Mouse (Mus musculus): ENCODE measurements around the gene Rasl12.
A peak's percentile ranks its signal among the peaks of the same experiment; 100 is the strongest.

Rasl12 gene

DNA sequence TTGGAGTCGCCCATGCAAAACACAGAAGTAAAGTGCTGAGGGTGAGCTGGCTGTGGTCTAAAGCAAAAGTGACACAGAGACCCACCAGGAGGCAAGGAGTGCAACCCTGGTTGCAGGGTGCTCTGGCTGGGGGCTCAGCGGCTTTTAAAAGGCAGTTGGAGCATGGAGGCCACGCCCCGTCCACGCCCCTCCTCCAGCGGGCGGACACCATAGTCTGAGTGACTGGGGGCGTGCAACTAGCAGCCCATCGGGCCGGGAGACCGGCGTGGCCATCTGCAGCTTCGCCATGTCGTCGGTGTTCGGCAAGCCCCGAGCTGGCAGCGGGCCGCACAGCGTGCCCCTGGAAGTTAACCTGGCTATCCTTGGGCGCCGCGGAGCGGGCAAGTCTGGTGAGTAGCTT lies at the start of gene Rasl12:
Gene Rasl12, plus strand, starts transcription at position 228 of the 400 bp plus-strand sequence.
- peak; percentile 27 for DNase-seq (ENCODE audit: low spot score)

- DNase-seq (ENCODE audit: low spot score), result no peak
Observed at GRCm38 (mm10) chr9:65353251-65353650, 45.1 kb upstream of the Rasl12 start.

GRCm38 (mm10) chr9:65356561-65356960 lies 41.7 kb upstream of the Rasl12 start:
- DNase-seq (ENCODE audit: low spot score), result no peak

GRCm38 (mm10) chr9:65356971-65357370 lies 41.3 kb upstream of the Rasl12 start:
- no peak for DNase-seq (ENCODE audit: low spot score)

GRCm38 (mm10) chr9:65358956-65359480 lies 39.3 kb upstream of the Rasl12 start:
- DNase-seq (ENCODE audit: low spot score), result no peak

DNA sequence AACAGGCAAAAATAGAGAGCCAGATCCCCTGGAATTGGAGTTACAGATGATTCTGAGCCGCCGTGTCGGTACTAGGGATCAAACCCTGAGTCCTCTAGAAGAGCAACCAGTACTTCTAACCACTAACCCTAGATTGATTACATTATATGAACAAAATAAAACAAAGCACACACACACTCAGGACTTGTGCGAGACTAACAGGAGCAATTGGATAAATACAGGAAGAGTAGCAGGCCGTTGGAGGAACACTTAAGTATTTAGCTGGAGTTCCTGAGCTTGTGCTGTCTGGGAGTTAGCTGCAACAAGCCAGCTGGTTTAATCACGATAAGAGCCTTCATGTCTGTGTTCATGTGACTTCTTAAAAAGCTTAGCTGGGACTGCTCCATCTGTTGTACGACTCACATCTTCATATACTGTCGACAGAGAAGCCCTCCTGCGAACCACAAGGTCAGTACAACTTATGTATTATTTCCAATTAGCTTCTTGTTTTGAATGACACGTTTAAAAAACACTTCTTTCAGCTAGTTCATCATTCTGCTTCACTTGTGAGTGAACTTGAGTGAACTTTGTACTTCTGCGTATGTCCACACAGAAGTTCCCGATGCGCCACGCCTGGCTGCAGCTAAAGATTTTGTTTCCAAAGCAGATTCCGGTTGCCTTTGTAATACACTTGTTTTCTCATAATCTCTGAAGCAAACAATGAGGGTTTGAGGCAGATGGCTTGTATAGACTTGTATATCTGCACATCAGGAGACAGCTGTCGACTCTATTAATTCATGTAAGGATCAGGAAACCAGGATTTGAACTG lies 37.5 kb upstream of the Rasl12 start, which contains the start of gene Ubap1l:
Gene Ubap1l, plus strand, starts transcription at position 401 of the 808 bp plus-strand sequence.
- no peak for DNase-seq (ENCODE audit: low spot score)

DNA sequence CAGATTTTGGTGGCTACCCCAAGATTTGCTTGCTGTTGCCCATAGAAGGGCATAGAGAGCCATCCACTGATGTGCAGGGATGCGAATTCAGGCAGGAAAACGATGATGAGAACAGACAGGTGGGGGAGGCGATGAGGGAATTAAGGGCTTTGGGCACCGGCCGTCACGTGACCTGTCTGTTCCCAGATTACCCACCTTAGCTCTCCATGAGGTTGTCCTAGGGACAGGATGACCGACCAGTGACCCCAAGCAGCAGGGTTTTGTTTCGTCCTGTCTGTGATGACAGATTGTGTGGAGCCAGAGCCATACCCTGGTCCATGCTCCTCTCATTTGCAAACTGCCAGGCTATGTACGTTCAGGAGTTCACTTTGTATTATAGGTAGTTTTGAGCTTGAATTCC lies 34.6 kb upstream of the Rasl12 start:
- DNase-seq (ENCODE audit: low spot score), result no peak

- DNase-seq (ENCODE audit: low spot score), result no peak
Observed at GRCm38 (mm10) chr9:65365721-65366120, 32.6 kb upstream of the Rasl12 start.

GRCm38 (mm10) chr9:65371756-65372155 lies 26.6 kb upstream of the Rasl12 start:
- DNase-seq (ENCODE audit: low spot score), result no peak

GRCm38 (mm10) chr9:65372449-65372848 lies 25.9 kb upstream of the Rasl12 start:
- no peak for DNase-seq (ENCODE audit: low spot score)

DNA sequence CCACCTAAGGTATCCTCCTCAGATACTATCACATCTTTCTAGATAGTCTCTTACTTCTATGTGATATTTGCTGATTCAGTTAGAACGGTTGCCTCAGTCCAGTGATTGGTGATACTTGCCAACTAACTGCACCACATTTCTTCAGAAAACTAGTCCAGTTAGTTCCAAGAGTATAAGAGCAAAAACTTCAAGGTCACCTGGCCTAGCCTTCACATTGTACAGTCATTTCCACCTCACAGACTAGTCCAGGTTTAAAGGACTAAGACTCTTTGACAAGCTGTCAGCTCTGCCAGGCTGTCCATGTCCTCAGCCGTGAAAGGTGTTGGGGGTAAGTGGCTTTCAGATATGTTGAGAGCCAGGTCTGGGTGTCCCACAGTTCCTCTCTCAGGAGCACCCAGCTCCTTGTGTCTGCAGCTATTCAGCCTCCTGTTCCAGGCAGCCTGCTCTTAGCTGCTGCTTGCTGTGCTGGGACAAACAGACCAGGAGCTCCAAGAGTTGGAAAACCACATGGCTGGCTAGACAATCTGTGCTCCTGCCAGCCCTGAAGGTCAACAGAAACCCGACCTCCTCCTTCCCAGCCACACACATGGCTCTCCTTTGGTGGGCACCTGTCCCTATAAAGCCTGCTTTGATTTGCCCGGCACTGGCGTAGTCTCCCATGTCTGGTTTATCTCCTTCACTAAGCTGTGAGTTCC lies 23.7 kb upstream of the Rasl12 start:
- no peak for DNase-seq (ENCODE audit: low spot score)

DNA sequence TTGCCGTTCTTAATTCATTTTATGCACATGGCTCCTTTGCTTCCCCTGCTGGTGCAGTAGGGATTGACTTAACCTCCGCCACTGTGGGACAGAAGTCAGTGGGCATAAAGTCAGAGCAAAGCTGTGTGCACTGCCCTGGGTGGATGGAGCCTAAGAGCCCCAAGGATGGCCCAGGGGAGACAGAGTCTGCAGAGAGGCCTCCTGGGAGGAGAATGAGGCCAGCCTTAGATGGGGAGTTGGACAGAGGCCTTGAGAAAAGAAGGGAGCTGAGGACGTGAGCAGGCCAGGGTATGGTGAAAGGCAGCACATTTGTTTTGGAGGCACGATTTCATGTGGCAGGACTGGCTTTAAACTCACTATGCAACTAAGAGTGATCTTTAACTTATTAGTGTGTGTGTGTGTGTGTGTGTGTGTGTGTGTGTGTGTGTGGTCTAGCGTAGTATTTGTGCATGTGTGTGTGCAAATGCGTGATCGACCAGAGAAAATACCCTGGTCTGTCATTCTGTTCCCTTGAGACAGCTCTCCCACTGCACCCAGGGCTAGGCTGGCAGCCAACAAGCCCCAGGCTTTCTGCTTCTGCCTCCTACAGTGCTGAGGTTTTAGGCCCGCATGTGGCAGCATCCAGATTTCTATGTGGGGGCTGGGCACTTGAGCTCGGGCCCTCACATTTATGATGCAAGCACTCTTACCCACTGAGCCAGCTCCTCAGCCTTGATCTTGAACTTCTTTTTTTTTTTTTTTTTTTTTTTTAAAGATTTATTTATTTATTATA lies 23.0 kb upstream of the Rasl12 start:
- no peak for DNase-seq (ENCODE audit: low spot score)

GRCm38 (mm10) chr9:65381017-65381590 lies 17.2 kb upstream of the Rasl12 start:
- DNase-seq (ENCODE audit: low spot score), result no peak

GRCm38 (mm10) chr9:65382031-65382750 lies 16.1 kb upstream of the Rasl12 start:
- DNase-seq (ENCODE audit: low spot score), result no peak

DNA sequence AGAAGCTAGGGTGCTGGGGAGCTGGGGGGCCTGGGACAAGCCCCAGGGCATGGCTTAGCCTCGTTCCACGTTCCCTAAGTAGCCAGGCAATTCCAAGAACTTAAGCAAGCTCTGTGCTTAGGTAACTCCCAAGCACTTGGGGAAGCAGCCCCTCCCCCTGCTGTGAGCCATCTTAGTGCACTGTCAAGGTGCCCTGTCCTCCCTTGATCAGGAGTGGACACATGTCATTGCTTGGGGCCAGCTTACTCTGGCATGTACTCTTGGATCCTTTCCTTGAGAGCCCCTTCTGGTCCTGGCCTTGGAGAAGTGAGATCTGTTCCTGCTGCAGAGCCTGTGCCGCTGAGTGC lies 15.6 kb upstream of the Rasl12 start:
- DNase-seq (ENCODE audit: low spot score), result no peak

- DNase-seq (ENCODE audit: low spot score), result no peak
Observed at GRCm38 (mm10) chr9:65384276-65384675, 14.0 kb upstream of the Rasl12 start.

DNA sequence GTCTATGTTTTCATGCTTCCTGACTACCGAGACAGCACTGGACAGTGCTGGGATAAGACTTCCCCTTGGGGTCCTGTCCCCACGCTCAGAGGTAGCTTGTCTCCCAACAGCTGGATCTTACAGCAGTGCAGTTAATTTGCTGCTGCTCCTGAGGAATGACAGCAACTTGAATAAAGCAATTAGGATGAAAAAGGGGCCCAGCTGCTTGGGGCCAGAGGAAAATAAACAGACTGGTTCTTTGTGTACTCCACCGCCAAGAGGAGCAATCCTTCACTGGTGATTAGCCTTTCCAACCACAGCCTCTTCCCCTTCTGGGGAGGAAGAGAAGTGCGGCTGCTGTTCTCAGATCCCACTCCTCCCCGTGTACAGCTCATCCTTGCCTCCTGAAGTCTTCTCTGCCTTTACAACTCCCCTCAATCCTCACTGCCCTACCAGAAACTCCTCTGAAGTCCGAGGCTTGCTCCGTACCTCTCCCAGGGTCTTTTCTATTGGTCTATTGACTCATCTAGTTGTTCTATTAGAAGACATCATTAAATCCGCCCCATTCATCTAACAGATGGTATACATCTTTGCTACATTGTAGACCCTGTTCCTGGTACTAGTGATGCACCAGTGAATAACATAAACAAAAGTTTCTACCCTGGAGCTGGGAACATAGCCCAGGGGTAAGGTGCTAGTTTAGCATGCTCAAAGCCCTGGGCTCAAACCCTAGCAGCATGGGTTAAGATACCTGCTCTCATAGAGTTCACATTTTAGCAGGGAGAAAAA lies 11.7 kb upstream of the Rasl12 start:
- no peak for DNase-seq (ENCODE audit: low spot score)

GRCm38 (mm10) chr9:65390752-65391612 lies 7.3 kb upstream of the Rasl12 start:
- no peak for DNase-seq (ENCODE audit: low spot score)

GRCm38 (mm10) chr9:65391613-65391964 lies 6.7 kb upstream of the Rasl12 start, which contains the start of gene Kbtbd13:
TSS of gene Kbtbd13 (minus strand) at chr9:65391652.
- no peak for DNase-seq (ENCODE audit: low spot score)

Measured in T-cell, adult 2 months (primary cell).